Mouse (Mus musculus) spleen, adult 12 weeks (tissue): ENCODE data around the gene Shoc2.

Experiments
- DNase-seq: peaks from one replicate; pipeline ENCODE4 v3.0.0; 2022; ENCODE audit warnings: low spot score

The Shoc2 gene

GRCm38 (mm10) chr19:54035100-54035499, 91.0 kb downstream of the Shoc2 start:
- no peak for DNase-seq

DNA sequence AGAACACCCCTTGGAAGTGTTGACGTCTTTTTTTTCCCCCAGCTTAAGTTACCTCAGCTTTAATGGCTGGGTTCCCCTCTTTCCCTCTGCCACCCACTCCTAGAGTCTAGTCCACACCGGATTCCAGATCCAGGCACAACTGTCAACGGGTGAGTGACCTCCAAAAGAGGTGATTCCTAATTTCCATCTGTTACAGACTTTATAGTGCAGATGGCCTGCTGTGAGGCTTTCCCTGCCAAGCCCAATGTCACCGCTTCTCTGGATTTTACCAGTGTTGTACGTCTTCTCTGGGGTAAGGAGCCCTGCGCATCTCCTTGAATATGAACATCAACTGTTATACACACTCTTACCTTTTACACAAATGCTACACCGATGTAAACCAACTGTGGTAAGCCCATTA, 95.3 kb downstream of the Shoc2 start:
- no peak for DNase-seq

- no peak for DNase-seq
Observed at GRCm38 (mm10) chr19:54040356-54041028, 96.4 kb downstream of the Shoc2 start.

DNA sequence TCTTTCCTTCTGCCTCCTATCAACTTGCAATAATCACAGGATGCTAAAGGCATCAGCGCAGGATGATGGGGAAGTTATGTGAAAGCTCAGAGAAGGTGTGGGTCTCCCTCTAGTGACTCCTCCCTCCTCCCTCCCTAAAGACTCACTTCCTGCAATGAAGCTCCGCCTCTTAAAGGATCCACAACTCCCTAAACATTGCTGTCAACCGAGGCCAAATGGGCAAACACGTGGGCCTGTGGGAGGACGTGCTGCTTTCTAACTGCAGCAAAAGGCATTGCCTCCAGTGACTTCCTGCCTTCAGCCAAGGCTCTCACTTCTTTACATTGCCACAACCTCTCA, 96.9 kb downstream of the Shoc2 start:
- DNase-seq = no peak

DNA sequence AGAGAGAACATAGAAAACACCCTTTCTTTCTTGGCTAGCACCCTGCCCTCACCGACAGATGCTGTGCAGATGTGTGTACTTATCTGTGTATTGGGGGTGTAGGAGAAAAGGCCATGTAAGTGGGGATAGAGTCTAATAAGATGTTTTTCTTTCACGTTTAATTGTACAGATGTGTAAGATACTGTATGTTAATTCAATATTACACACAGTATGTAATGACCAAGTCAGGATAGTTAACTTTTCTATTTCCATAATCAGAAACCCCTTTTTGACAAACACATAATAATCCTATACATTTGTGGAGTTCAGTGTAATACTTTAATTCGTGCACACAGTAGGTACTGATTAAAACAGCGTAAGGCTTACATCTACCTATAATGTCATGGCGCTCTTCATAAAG, 99.7 kb downstream of the Shoc2 start, which contains the start of gene Adra2a:
Adra2a (plus strand) TSS at position 301 of the 400 bp plus-strand sequence.
- DNase-seq = no peak

DNA sequence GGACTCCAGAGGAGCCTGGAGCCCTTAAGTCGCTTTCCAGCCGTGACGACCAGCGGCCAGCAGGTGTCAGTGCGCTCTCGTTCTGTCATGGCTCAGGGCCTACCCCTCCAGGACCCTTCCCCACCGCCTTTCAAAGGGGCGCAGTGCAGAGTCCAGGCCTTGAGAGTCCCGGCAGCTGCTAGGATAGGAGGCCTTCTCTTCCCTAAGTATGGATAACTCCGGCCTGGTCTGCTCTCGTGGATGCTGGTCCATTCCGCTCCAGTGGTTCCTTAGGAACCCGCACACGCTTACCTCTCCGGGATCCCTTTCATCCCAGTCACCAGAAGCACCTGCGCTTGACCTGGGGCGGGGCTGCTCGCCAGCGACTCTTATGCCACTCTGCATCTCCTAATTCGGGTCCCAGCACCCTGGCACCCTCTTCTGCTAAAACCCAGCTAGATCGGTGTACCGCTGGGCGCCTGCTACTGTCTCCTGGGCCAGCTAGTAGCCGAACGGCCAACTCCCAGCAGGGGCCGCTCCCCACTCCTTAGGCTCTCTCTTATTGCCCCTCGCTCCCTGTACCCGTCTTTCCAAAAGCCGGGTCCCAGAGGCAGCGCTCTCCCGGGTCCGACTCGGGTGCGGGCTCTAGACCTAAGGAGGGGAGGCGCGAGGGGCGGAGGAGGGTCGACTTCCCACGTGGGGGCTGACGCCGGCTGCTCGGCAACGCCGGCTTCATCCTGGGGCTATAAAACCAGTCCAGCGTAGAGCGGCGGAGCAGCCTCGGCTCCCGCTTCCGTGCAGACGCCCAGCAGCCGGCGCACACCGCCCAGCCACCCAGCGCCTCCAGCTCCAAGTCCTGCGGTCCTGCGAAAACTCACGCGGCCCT, 100.6 kb downstream of the Shoc2 start:
- no peak for DNase-seq

GRCm38 (mm10) chr19:54045412-54045811, 101.3 kb downstream of the Shoc2 start:
- no peak for DNase-seq

GRCm38 (mm10) chr19:54045931-54046683, 102.0 kb downstream of the Shoc2 start:
- DNase-seq = no peak

GRCm38 (mm10) chr19:54046684-54047070, 102.6 kb downstream of the Shoc2 start:
- DNase-seq = no peak

GRCm38 (mm10) chr19:54047386-54048050, 103.4 kb downstream of the Shoc2 start:
- DNase-seq = no peak

DNA sequence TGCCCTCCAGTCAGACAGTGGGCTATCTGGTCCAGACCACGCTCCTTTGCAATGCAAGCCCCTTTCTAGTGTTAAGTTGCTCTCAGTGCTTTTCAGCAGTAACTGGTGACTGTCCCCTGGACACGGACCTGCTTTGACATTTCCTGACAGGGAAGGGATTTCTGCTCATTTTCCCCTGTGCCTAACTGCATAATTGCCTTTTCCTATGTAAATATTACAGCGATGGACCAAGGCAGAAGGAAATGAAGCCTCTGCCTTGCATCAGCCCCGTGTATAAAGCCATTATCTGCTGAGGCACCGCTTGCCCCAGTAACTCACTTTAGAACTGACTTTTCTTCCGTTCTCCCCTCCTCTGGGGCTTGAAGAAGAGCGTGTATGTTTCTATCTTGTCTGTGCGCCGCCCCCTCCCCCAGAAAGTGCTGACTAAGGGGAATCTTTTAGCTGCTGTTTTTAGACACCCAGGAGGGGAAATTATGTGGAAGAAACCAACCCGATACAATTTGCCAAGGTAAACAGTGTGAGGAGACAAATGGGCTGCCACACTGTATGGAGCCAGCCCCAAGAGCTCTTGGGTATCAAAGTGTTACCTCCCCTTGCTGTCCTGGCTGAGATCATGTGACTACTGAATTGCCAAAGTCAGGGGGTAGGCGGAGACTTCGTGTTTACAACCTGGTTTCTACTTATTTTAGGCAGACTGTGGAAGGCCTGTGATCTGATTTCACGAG, 104.2 kb downstream of the Shoc2 start:
- no peak for DNase-seq

- no peak for DNase-seq
Observed at GRCm38 (mm10) chr19:54051651-54052050, 107.5 kb downstream of the Shoc2 start.

DNA sequence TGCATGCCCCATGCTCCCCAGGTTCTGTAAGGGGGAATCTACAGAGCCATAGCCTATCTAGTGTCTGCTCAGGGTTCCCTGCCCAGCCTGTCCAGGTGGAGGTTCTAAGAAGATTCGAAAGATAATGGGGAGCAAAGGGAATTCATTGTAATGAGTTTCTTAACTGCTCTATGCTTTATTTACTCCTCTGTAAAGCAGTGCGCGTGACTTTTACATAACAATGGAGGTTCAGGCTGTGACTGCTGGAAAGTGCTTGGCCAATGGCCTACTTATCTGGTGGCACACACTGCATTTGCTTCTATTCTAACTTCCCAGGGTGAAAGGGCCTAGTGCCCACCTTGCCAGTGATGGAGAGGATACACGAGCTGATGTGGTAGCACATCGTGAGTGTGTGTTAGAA, 111.7 kb downstream of the Shoc2 start:
- no peak for DNase-seq

- DNase-seq = no peak
Observed at GRCm38 (mm10) chr19:54068447-54068846, 124.3 kb downstream of the Shoc2 start.

DNA sequence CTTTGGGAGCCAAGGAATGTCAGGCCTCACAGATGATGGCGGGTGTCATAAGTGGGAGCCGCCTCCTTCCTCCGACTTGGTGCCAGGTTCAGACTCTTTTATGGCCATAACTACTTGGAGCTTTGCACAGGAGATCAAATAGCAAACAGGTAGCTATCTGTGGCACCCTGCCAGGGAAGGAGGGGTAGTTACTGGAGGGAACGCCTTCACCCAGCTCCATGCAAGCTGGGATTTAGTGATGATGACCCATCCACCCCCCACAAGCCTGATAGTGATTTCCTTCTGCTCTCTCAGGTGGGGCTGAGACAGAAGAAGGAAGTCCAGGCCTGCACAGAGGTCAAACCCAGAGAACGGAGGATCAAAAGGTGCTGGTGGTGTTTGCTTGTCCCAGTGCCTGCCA, 126.4 kb downstream of the Shoc2 start:
- no peak for DNase-seq

DNA sequence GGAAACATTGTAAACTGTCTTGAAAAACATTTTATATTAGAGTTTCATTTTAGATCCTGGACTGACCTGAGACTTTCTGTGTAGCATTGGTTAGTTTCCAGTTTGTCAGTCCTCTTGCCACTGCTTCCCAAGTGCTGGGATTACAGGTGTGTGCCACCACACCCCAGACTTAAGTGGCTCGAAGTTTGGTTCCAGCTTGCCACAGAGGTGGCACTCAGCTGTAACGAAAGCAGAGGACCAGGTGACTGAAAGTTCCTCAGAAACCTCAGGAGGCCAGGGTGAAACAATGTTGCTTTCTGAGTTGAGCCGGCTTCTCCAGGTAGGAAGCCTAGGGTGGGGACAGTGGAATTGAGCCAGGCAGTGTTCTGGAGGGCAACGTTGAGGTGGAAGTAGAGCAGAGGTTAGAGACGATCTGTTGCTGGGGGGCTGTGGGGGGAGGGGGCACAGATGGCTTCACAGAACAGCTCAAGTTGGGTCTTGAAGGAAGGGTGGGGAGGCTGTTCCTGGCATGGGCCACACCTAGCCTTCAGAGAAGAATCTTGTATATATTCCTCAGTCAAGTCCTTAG, 128.2 kb downstream of the Shoc2 start:
- DNase-seq = no peak

DNA sequence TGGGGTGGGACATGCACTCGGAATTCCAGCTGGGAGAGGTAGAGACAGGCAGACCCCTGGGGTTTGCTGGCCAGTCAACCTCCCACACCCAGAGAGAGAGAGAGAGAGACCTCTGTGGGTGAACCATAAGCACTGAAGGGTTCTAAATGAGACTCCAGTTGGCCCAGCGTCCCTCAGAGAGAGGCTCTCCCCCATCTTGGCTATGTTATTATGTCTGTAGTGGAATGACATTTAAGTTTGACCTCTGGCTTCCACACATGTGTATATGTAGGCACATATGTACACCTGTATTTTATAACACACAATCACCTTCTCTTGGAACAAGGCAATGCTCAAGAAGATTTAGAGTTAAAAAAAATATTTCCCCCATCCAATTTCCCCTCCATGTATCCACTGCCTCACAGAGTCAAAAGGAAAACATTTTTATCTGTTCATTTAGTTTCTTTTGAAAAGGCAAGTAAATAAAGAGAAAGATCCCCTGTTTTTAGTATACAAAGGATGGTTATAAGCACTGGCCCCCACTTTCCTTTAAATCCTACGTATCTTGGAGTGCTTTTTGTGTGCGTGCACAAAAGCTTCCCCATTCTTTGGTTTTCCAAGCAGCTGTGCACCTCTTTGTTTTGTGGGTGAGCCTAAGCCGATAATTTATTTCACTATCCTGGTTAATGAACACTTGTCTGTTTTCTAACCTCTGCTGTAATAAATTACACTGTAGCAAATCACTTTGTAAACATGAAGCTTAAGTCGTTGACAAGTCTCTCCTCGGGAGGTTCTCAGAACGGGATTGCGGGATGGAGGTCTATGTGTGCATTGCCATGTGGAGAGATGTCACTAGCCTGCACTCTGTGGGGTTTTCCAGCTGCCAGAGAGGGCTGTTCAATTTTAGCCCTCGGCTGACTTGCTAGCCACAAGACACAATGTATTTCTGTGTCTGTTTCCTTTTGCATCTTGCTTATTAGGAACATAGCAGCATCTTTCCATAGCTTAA, 132.6 kb downstream of the Shoc2 start:
- no peak for DNase-seq

GRCm38 (mm10) chr19:54081303-54081702, 137.2 kb downstream of the Shoc2 start:
- no peak for DNase-seq

GRCm38 (mm10) chr19:54081716-54082165, 137.6 kb downstream of the Shoc2 start:
- DNase-seq = no peak
